Mouse (Mus musculus): Measurements from ENCODE around the gene Psmb3. TPM values are rescaled to one million over a fixed set of nuclear protein-coding genes. Genes with fewer than 3 reads are reported as not detected.

Psmb3 gene
- polyA plus RNA-seq, 1 experiment from 2014 or later = 561 TPM

- ATAC-seq (replicated peaks; ENCODE audit: low FRiP score) (no peak), DNase-seq (ENCODE audit: low spot score) (no peak)
- Histone ChIP-seq H3K27me3 (replicated peaks; ENCODE audit: control insufficient read depth, insufficient read depth, low read length) (peaks cover 10% of the 10 kb centered on the region), H3K36me3 (ENCODE audit: control insufficient read depth, insufficient read depth, low read length) (peaks cover 8% of the 10 kb centered on the region; the same call in 1 of the 2 replicates), H3K9me3 (ENCODE audit: control insufficient read depth, low read length) (no peaks in the 10 kb centered on the region), H3K9ac (ENCODE audit: low read depth, low read length) (no peak overlapping the region), H3K4me2 (no peak overlapping the region), H3K27ac (ENCODE audit: low read depth, low read length) (no peak overlapping the region), H3K4me3 (ENCODE audit: low read depth, low read length) (no peak overlapping the region), H3K4me1 (replicated peaks; ENCODE audit: control insufficient read depth, insufficient read depth, low read length) (peaks cover 26% of the 10 kb centered on the region)
- WGBS = 73% methylated on average over 9 of the region's 9 CpGs
These were observed 7.3 kb upstream of the Psmb3 start for GRCm38 (mm10) chr11:97695712-97696401.

- Histone ChIP-seq H3K4me1 (replicated peaks; ENCODE audit: control insufficient read depth, insufficient read depth, low read length) (peaks cover 34% of the 10 kb centered on the region), H3K27ac (ENCODE audit: low read depth, low read length) (no peak overlapping the region), H3K9me3 (ENCODE audit: control insufficient read depth, low read length) (no peaks in the 10 kb centered on the region), H3K4me3 (ENCODE audit: low read depth, low read length) (no peak overlapping the region), H3K36me3 (ENCODE audit: control insufficient read depth, insufficient read depth, low read length) (peaks cover under 1% of the 10 kb centered on the region; the same call in 1 of the 2 replicates), H3K4me2 (no peak overlapping the region), H3K9ac (ENCODE audit: low read depth, low read length) (no peak overlapping the region), H3K27me3 (replicated peaks; ENCODE audit: control insufficient read depth, insufficient read depth, low read length) (peaks cover 19% of the 10 kb centered on the region)
- ATAC-seq (replicated peaks; ENCODE audit: low FRiP score) (no peak), DNase-seq (ENCODE audit: low spot score) (no peak)
- 73% methylated on average over 8 of the region's 8 CpGs for WGBS
These were observed 6.5 kb upstream of the Psmb3 start for GRCm38 (mm10) chr11:97696669-97697068.

DNA sequence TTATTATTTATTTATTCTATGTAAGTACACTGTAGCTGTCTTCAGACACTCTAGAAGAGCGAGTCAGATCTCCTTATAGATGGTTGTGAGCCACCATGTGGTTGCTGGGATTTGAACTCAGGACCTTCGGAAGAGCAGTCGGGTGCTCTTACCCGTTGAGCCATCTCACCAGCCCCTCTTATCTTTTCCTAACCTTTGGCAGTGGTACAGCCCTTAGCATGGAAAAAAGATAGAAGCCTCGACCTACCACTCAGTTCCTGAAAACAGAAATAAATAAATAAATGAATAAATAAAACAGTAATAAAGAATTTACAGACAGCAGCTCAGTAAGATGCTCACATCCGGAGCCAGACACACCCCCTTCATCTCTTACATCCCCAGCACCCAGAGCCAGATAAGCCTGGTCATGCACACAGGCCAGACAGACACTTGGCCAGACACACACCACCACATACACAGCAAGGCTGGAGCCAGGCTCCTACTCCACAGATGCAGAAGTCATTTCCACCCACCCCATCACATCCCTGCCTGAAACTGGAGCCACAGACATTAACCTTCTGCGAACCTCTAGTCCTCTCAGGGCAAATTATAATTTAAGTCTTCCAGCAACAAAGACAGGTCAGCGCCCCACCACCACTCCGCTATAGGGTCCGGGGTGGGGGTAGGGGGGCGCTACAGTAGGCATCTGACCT, 5.9 kb upstream of the Psmb3 start:
- H3K36me3 ChIP-seq (ENCODE audit: control insufficient read depth, insufficient read depth, low read length) = no peaks in the 10 kb centered on the region
- DNase-seq (ENCODE audit: low spot score) (no peak), ATAC-seq (replicated peaks; ENCODE audit: low FRiP score) (no peak)
- peaks cover 38% of the 10 kb centered on the region for H3K4me1 ChIP-seq (replicated peaks; ENCODE audit: control insufficient read depth, insufficient read depth, low read length)
- peak overlapping the region; percentile 69 for H3K4me3 ChIP-seq (ENCODE audit: low read depth, low read length)
- WGBS = 54% methylated on average over 11 of the region's 11 CpGs
- H3K27me3 ChIP-seq (replicated peaks; ENCODE audit: control insufficient read depth, insufficient read depth, low read length) = peaks cover 19% of the 10 kb centered on the region
- no peaks in the 10 kb centered on the region for H3K9me3 ChIP-seq (ENCODE audit: control insufficient read depth, low read length)
- no peak overlapping the region; the same call in 1 of the 2 replicates for H3K27ac ChIP-seq (ENCODE audit: low read depth, low read length)
- H3K4me2 ChIP-seq = peak overlapping the region; percentile 93
- peak overlapping the region; percentile 77; the same call in 1 of the 2 replicates for H3K9ac ChIP-seq (ENCODE audit: low read depth, low read length)

DNA sequence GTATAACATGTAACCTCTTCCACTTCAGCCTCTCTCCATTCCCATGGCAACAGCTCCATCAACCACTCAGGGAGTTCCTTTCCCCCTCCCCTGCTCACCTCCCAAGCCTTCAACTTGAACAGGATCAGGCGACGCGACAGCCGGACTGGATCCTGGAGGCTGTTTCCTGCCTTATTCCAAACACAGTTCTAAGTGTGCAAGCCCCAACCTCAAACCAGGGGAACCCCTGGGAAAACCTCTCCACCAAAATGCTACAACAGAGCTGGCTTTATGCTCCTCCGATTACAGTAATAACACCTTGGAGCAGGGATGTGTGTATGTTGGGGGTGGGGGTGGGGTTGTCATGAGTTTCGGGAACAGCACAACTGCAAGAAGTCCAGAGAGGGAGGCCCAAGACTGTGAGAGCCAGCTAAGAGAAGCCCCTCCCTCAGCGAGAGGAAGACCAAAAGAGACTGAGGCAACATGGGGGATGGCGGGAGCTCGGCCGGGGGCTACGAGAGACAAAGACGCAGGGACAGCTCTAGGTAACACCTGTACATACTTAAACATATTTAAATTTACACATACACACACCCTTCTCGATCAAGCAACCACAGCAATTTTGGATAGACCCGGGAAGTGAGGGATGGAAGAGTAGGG, 5.2 kb upstream of the Psmb3 start:
- Histone ChIP-seq H3K4me2 (peak overlapping the region; percentile 93), H3K4me3 (ENCODE audit: low read depth, low read length) (peak overlapping the region; percentile 69), H3K36me3 (ENCODE audit: control insufficient read depth, insufficient read depth, low read length) (no peaks in the 10 kb centered on the region), H3K9ac (ENCODE audit: low read depth, low read length) (peak overlapping the region; percentile 77), H3K9me3 (ENCODE audit: control insufficient read depth, low read length) (no peaks in the 10 kb centered on the region), H3K4me1 (replicated peaks; ENCODE audit: control insufficient read depth, insufficient read depth, low read length) (peaks cover 38% of the 10 kb centered on the region), H3K27me3 (replicated peaks; ENCODE audit: control insufficient read depth, insufficient read depth, low read length) (peaks cover 19% of the 10 kb centered on the region), H3K27ac (ENCODE audit: low read depth, low read length) (peak overlapping the region; percentile 84)
- ATAC-seq (replicated peaks; ENCODE audit: low FRiP score) = no peak
- WGBS = 20% methylated on average over 14 of the region's 14 CpGs
- no peak for DNase-seq (ENCODE audit: low spot score)

GRCm38 (mm10) chr11:97698741-97699611, 4.2 kb upstream of the Psmb3 start:
- peak; percentile 79 for DNase-seq (ENCODE audit: low spot score)
- no peaks in the 10 kb centered on the region for H3K9me3 ChIP-seq (ENCODE audit: control insufficient read depth, low read length)
- H3K4me3 ChIP-seq (ENCODE audit: low read depth, low read length) = peak overlapping the region; percentile 69
- peak overlapping the region; percentile 93 for H3K4me2 ChIP-seq
- ATAC-seq (replicated peaks; ENCODE audit: low FRiP score) = no peak
- peak overlapping the region; percentile 84 for H3K27ac ChIP-seq (ENCODE audit: low read depth, low read length)
- H3K36me3 ChIP-seq (ENCODE audit: control insufficient read depth, insufficient read depth, low read length) = no peaks in the 10 kb centered on the region
- peaks cover 19% of the 10 kb centered on the region for H3K27me3 ChIP-seq (replicated peaks; ENCODE audit: control insufficient read depth, insufficient read depth, low read length)
- peak overlapping the region; percentile 77 for H3K9ac ChIP-seq (ENCODE audit: low read depth, low read length)
- WGBS = under 1% methylated on average over 55 of the region's 63 CpGs
- peaks cover 40% of the 10 kb centered on the region for H3K4me1 ChIP-seq (replicated peaks; ENCODE audit: control insufficient read depth, insufficient read depth, low read length)

DNA sequence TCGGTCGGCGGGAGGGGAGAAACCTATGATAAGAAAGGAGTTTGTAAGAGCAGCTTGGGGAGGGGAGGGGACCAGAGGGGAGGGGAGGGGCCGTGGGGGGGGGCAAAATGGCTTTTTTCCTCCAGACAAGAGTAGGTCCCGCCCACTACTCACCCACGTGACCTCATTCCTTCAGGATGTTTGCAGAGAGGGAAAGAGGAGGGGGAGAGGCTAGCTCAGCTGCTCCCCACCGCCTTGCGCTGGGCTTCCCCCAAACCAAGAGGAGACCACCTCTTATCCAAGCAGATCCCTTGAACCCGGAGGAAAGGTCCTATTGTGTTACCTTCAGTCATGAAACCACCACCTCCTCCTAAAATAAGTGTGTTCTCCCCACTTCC, 3.6 kb upstream of the Psmb3 start:
- H3K4me3 ChIP-seq (ENCODE audit: low read depth, low read length) = peak overlapping the region; percentile 69
- WGBS = 1% methylated on average over 6 of the region's 9 CpGs
- ATAC-seq (replicated peaks; ENCODE audit: low FRiP score) (no peak), DNase-seq (ENCODE audit: low spot score) (no peak)
- peaks cover 19% of the 10 kb centered on the region for H3K27me3 ChIP-seq (replicated peaks; ENCODE audit: control insufficient read depth, insufficient read depth, low read length)
- peak overlapping the region; percentile 77 for H3K9ac ChIP-seq (ENCODE audit: low read depth, low read length)
- H3K36me3 ChIP-seq (ENCODE audit: control insufficient read depth, insufficient read depth, low read length) = no peaks in the 10 kb centered on the region
- H3K4me1 ChIP-seq (replicated peaks; ENCODE audit: control insufficient read depth, insufficient read depth, low read length) = peaks cover 46% of the 10 kb centered on the region
- no peaks in the 10 kb centered on the region for H3K9me3 ChIP-seq (ENCODE audit: control insufficient read depth, low read length)
- H3K27ac ChIP-seq (ENCODE audit: low read depth, low read length) = peak overlapping the region; percentile 92
- peak overlapping the region; percentile 93 for H3K4me2 ChIP-seq

DNA sequence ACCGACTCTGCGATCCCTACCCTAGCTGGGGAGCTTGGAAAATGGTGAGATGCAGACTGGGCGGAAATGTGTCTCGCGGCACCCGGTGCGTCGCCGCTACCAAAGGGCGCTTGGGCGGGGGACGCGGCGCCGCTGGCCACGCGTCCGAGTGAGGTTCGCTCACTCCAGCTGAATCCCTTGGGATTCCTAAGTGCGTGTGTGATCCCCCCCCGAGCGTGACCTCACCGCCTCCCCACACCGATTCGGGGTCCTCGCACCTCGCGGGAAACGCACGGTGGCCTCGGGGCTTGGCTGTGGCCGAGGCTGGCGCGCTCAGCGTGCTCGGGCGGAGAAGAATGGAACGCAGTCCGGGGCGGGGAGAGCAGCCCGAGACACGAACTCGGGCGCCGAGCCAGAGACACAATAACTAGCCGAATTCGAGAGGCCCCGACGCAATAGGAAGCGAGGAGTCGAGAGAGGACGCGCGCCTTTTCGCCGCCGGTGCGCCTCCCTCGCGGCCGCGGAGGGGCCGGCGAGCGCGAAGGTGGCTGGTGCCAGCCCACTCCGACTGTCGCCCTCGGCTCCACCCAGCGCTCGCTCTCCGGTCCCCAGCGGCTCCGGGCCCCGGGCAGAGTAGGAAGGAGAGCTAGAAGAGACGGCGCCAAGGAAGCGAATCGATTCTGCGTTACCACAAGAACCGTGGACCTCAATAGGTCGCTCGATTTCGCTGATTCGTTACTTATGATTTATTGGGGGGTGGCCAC, 3.0 kb upstream of the Psmb3 start, which contains the start of gene Pcgf2:
Pcgf2 (minus strand) TSS at position 495 of the 743 bp plus-strand sequence.
- Histone ChIP-seq H3K4me1 (replicated peaks; ENCODE audit: control insufficient read depth, insufficient read depth, low read length) (peaks cover 49% of the 10 kb centered on the region), H3K36me3 (ENCODE audit: control insufficient read depth, insufficient read depth, low read length) (no peaks in the 10 kb centered on the region; the same call in 1 of the 2 replicates), H3K4me3 (ENCODE audit: low read depth, low read length) (peak within 1 kb of the TSS; percentile 69), H3K27me3 (replicated peaks; ENCODE audit: control insufficient read depth, insufficient read depth, low read length) (peaks cover 19% of the 10 kb centered on the region), H3K27ac (ENCODE audit: low read depth, low read length) (peak within 1 kb of the TSS; percentile 92), H3K9ac (ENCODE audit: low read depth, low read length) (peak within 1 kb of the TSS; percentile 77), H3K9me3 (ENCODE audit: control insufficient read depth, low read length) (no peaks in the 10 kb centered on the region), H3K4me2 (peak within 1 kb of the TSS; percentile 93)
- WGBS = under 1% methylated on average over 85 of the region's 85 CpGs
- DNase-seq (ENCODE audit: low spot score) (peak; percentile 79), ATAC-seq (replicated peaks; ENCODE audit: low FRiP score) (no peak)
